Mouse (Mus musculus) liver, adult 2 months (tissue): ENCODE measurements at regions not wholly inside any gene's neighbourhood (a gene's known extent, or its start where the extent isn't known, plus 50 kb on each side); places are given as distances from the start of the nearest gene placed in this dataset.

ENCODE experiments used
- DNase-seq: peaks from one replicate; pipeline ENCODE4 v3.0.0-alpha.2; 2011; ENCODE audit warnings: low read depth, low spot score; ENCODE audit errors: extremely low read depth
- H3K27ac ChIP-seq: fragments of 200-500 bp; replicated peaks from 2 replicates; pipeline ENCODE4 v1.5.1; 2012; ENCODE audit warnings: low read depth, mild to moderate bottlenecking, control low read depth, inconsistent platforms, low read length; ENCODE audit not compliant: insufficient read depth
- H3K27me3 ChIP-seq: fragments of 200-500 bp; 2 replicates; pipeline ENCODE4 v1.6.1; 2012; ENCODE audit warnings: mild to moderate bottlenecking, moderate library complexity, low read length, inconsistent platforms; ENCODE audit not compliant: control insufficient read depth, insufficient read depth
- H3K36me3 ChIP-seq: fragments of 200-500 bp; 2 replicates; pipeline ENCODE4 v1.6.1; 2012; ENCODE audit warnings: low read length, inconsistent platforms; ENCODE audit not compliant: control insufficient read depth, insufficient read depth
- H3K4me1 ChIP-seq: fragments of 200-500 bp; 2 replicates; pipeline ENCODE4 v1.6.1; 2011; ENCODE audit warnings: low read length; ENCODE audit not compliant: control insufficient read depth, insufficient read depth
- H3K4me3 ChIP-seq: fragments of 200-500 bp; 2 replicates; pipeline ENCODE4 v1.5.1; 2011; ENCODE audit warnings: low read depth, mild to moderate bottlenecking, control low read depth, low read length, moderate library complexity; ENCODE audit not compliant: insufficient read depth
- H3K79me2 ChIP-seq: fragments of 200-500 bp; 2 replicates; pipeline ENCODE4 v1.6.1; 2012; ENCODE audit warnings: inconsistent platforms, mild to moderate bottlenecking, low read length, moderate library complexity; ENCODE audit not compliant: control insufficient read depth, insufficient read depth
- H3K9ac ChIP-seq: fragments of 200-500 bp; 2 replicates; pipeline ENCODE4 v1.6.1; 2012; ENCODE audit warnings: low read depth, mild to moderate bottlenecking, control low read depth, inconsistent platforms, low read length
- CTCF ChIP-seq: fragments of 200-500 bp; IDR thresholded peaks from 2 replicates; pipeline ENCODE4 v1.5.1; 2011; ENCODE audit warnings: low read depth, low read length, control low read depth
- POLR2A ChIP-seq: fragments of 200-500 bp; IDR thresholded peaks from 2 replicates; pipeline ENCODE4 v1.6.1; 2011; ENCODE audit warnings: low read length, control low read depth; ENCODE audit not compliant: insufficient read depth; ENCODE audit errors: extremely low read depth
- WGBS: fragments of 180-500 bp; shearing (Covaris S2); methylation state at CpG from one replicate; pipeline ENCODE4 v1.1.7; 2018; 5-methylcytosine and 5-hydroxymethylcytosine counted together

- Histone ChIP-seq H3K9ac (no peak overlapping the region), H3K4me1 (no peaks in the 10 kb centered on the region), H3K36me3 (no peaks in the 10 kb centered on the region), H3K79me2 (no peaks in the 10 kb centered on the region), H3K27me3 (no peaks in the 10 kb centered on the region), H3K4me3 (no peak overlapping the region), H3K27ac (no peak overlapping the region)
- WGBS: 87% methylated on average over 6 of the region's 6 CpGs
- DNase-seq: no peak
- TF ChIP-seq CTCF: no peak
- no peak for TF ChIP-seq POLR2A
These were observed 114.8 kb upstream of the Plpp4 start for GRCm38 (mm10) chr7:129141942-129142598.

DNA sequence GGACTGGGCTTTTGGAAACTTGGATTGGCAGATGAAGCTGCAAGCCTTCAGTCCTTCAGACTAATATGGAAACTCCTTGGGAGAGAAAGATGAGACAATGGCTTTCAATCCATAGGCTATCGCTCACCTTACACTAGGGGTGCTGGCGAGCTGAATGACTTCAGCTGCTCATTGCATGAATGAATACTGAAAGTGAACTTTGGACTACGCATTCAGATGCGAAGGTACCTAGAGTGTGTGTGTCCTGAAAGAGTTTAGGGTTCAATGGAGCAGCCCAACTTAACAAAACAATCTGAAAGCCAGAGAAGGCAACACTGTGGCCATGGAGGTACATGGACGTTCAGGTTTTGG, 114.3 kb upstream of the Plpp4 start:
- no peak for DNase-seq
- Histone ChIP-seq H3K4me3 (no peak overlapping the region), H3K4me1 (no peaks in the 10 kb centered on the region), H3K79me2 (no peaks in the 10 kb centered on the region), H3K36me3 (no peaks in the 10 kb centered on the region), H3K27ac (no peak overlapping the region), H3K9ac (no peak overlapping the region), H3K27me3 (no peaks in the 10 kb centered on the region)
- 79% methylated on average over 5 of the region's 5 CpGs for WGBS
- no peak for TF ChIP-seq POLR2A

DNA sequence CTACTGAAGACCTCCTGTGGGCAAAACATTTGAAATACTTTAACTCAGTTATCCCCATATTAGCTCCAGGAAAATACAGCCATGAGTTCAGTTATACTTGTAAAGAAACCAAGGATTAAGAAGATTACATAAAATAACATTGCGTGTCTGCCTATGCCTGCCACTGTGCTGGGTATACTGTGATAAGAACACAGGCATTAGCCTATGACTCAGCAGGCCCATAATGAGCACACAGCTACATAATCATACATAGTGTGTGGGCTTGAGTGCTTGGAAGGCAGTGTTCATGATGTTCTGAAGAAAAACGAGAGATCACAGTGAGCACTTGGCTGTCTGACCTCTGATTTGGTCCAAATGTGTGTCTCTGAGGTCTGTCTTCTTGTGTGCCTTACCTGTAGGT, 101.3 kb upstream of the Plpp4 start:
- DNase-seq: no peak
- Histone ChIP-seq H3K27ac (no peak overlapping the region), H3K4me1 (no peaks in the 10 kb centered on the region), H3K4me3 (no peak overlapping the region), H3K27me3 (no peaks in the 10 kb centered on the region), H3K79me2 (no peaks in the 10 kb centered on the region), H3K9ac (no peak overlapping the region), H3K36me3 (no peaks in the 10 kb centered on the region)
- WGBS: 71% methylated on average over 2 of the region's 2 CpGs
- TF ChIP-seq CTCF (no peak), POLR2A (no peak)

- DNase-seq: peak; percentile 17
- H3K27me3 ChIP-seq: no peaks in the 10 kb centered on the region
- TF ChIP-seq POLR2A: no peak
- TF ChIP-seq CTCF: no peak
- H3K4me1 ChIP-seq: no peaks in the 10 kb centered on the region
- H3K36me3 ChIP-seq: no peaks in the 10 kb centered on the region
- H3K27ac ChIP-seq: no peak overlapping the region
- no peak overlapping the region for H3K4me3 ChIP-seq
- no peak overlapping the region for H3K9ac ChIP-seq
- H3K79me2 ChIP-seq: no peaks in the 10 kb centered on the region
- 80% methylated on average over 7 of the region's 7 CpGs for WGBS
These were observed 86.9 kb upstream of the Plpp4 start for GRCm38 (mm10) chr7:129169971-129170370.

GRCm38 (mm10) chr7:129190933-129191332, 65.9 kb upstream of the Plpp4 start:
- no peak for TF ChIP-seq POLR2A
- no peak for TF ChIP-seq CTCF
- no peaks in the 10 kb centered on the region for H3K4me1 ChIP-seq
- H3K9ac ChIP-seq: no peak overlapping the region
- H3K27ac ChIP-seq: no peak overlapping the region
- no peaks in the 10 kb centered on the region for H3K36me3 ChIP-seq
- no peaks in the 10 kb centered on the region for H3K27me3 ChIP-seq
- 77% methylated on average over 1 of the region's 1 CpGs for WGBS
- H3K4me3 ChIP-seq: no peak overlapping the region
- H3K79me2 ChIP-seq: no peaks in the 10 kb centered on the region
- no peak for DNase-seq

- no peak overlapping the region for H3K9ac ChIP-seq
- no peaks in the 10 kb centered on the region for H3K4me1 ChIP-seq
- no peak overlapping the region for H3K27ac ChIP-seq
- no peak overlapping the region for H3K4me3 ChIP-seq
- H3K36me3 ChIP-seq: no peaks in the 10 kb centered on the region
- DNase-seq: no peak
- WGBS: 80% methylated on average over 5 of the region's 5 CpGs
- no peak for TF ChIP-seq CTCF
- TF ChIP-seq POLR2A: no peak
- no peaks in the 10 kb centered on the region for H3K79me2 ChIP-seq
- H3K27me3 ChIP-seq: peaks cover 3% of the 10 kb centered on the region; the same call in 1 of the 2 replicates
These were observed 49.8 kb upstream of the Plpp4 start for GRCm38 (mm10) chr7:129207029-129207428.
